Mouse (Mus musculus) T-helper 2 cell (primary cell): ENCODE measurements around the gene Spz1.
"Not testable (repeated sequence)": the region's sequence is repeated elsewhere in the genome, so short reads cannot be mapped to it uniquely, and the experiment has no call there.

Experiments
- in situ Hi-C: fragments of 300-600 bp; cut with MboI, MseI; formaldehyde crosslinking; loops from one replicate; pipeline ENCODE4 v1.15.1; 2025; ENCODE audit warnings: high pct_unique_total_duplicates

Spz1 gene

DNA sequence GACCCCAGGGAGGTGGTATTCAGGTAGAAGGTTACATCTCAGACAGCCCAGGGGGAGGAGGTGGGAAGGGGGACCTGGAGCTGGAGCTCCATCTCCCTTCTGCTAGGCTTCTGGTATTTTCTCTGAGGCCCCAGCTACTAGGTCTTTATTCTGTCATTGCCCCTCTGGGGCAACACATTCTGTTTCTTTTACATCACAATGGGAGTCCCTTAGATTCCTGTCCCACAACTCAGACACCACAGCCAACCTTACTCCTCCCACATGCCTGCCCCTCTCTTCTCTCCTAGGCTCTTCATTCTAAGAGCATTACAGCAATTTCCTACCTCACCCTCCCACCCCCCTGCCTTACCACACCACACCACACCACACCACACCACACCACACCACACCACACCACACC lies at the start of gene Spz1:
Spz1 (minus strand) TSS at position 101 of the 400 bp plus-strand sequence.
- in situ Hi-C loops, result loop anchor here (5.0 kb wide), 1 partner anchor 161 kb away; no protein-coding TSS in a partner anchor

DNA sequence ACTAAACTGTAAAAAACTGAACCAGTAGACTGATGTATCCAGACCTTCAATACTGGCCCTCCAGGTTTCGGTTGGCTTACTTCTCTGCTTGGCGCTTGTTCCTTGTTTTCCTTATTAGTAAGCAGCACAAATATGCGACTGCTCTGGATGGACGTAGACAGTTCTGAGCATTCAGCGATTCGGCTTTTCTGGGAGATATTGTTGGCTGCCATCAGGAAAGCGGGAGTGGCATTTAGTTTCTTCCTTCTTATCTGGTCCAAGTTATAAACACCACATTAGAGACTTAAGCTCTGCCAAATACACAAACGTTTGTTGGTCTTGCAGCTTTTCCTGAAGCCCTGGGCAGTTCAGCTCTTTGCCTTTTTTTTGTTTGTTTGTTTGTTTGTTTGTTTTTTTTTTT lies 40.5 kb upstream of the Spz1 start:
- in situ Hi-C loops, result no loop called here

DNA sequence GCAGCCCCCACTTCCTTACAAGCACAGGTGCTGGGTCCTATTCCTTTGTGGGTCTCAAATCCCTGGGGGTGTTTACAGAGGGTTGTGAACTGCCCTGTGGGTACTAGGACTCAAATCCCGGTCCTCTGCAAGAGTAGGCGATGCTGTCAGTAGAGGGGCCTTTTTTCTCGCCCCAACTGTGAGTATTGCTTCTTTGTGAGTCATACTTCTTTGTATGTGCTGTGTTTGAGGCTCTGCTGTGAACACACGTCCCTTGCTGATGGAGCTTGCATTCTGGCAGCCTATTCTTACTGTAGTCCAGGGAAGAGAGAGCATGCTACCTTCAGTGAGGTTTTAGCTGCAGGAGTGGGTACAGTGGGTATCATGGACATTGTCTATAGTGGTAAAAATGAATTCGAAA lies 39.2 kb upstream of the Spz1 start:
- in situ Hi-C loops, result no loop called here

DNA sequence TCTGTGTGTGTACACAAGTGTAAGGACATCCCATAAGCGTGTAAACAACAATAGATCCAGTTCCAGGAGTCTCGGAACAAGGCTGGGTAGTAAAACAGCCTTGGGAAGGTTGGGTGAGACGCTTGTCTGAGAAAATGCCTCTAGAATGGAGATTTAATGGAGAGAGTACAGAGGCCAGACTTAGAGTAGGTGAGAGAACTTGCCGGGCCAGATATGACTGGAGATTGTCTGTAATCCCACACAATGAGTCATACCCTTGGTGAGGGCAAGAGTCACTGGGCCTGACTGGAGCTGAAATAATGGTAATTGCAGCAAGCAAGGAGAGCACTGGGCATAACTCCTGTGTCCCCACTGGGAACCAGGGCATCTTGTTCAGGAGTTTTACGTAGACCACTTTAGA lies 37.1 kb upstream of the Spz1 start:
- in situ Hi-C loops, result no loop called here

DNA sequence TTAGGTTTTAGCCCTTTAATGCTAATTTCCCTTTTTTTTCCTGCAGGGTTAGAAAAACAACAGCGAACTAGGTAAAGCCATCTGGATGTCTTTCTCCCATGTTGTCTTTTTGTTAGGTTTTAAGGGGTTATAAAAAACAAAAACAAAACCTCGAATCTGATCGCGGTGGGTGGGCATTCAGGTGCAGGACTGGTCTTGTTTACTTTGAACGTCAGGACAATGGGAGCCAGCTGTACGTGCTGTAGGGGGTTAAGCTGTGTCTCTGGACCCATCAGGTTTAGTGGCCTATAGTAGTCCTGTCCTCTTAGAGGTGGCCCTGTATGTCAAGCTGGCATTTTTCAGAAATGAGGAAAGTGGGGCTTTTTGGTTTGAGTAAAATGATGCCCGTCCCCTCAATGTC lies 35.9 kb upstream of the Spz1 start:
- in situ Hi-C loops, result no loop called here

DNA sequence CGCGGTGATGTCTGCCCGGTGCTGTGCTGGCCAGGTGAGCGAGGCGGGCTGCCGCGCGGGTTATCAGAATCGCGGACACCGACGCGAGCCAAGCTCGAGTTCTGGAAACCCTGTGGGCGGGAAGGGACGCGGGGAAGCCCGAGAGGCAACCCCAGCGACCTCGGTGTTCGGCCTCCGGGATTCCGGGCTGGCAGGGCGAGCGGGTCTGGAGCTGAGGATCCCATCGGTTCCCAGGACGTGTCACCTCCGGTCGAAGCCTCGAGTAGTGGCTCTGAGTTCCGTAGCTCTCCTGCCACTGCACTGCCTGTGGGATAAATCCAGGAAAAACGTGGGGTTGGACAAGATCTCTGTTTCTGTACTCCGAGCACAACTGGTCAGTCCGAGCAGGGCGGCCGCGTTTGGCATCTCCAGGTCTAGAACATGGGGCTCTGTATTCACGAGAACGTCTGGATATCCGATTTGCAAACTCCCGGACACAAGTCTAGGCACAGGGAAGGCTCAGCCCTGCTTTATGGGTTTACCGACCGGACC lies 35.3 kb upstream of the Spz1 start:
- in situ Hi-C loops, result no loop called here

DNA sequence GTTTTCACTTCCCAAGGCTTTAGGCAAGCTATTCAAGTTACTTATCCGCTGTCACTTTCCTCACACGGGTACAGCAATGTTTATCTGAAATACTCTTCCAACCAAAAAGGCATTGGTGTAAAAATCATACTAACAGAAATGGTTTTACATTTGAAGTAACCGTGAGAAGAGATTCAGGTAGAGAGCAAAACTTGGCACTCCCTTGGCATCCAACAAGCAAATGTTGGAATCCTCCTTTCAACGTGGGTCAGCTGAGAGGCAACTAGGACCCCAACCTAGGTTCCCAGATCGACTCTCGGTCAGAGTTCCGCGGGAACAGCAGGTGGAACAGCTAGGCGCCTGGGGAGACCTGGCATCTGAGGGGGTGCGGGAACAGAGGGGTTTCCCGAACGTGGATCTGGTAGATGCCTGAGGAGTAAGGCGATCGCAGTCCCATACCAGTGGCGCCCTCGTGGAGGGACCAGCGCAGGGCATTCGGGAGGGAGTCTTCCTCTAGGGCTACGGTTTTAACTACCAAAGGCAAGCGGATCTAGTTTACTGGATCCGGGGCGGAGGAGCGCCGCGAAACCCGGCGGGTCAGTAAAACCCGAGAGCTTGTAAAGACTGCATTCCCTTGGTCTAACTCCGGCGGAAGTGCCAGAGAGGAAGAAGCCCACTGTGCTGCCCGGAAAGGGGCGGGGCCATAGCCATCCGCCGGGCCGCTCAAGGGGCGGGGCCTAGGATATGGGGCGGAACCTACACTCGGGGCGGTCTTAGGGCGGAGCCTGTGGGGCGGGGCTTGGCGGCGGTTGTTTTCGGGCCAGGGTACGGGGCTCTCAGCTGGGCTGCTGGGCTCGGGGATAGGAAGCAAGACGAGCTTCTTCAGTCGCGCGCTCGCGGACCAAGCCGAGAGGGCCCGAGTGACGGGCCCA lies 34.6 kb upstream of the Spz1 start, which contains the start of gene Serinc5:
Serinc5 (plus strand) TSS at position 781 of the 911 bp plus-strand sequence.
- in situ Hi-C loops, result no loop called here

DNA sequence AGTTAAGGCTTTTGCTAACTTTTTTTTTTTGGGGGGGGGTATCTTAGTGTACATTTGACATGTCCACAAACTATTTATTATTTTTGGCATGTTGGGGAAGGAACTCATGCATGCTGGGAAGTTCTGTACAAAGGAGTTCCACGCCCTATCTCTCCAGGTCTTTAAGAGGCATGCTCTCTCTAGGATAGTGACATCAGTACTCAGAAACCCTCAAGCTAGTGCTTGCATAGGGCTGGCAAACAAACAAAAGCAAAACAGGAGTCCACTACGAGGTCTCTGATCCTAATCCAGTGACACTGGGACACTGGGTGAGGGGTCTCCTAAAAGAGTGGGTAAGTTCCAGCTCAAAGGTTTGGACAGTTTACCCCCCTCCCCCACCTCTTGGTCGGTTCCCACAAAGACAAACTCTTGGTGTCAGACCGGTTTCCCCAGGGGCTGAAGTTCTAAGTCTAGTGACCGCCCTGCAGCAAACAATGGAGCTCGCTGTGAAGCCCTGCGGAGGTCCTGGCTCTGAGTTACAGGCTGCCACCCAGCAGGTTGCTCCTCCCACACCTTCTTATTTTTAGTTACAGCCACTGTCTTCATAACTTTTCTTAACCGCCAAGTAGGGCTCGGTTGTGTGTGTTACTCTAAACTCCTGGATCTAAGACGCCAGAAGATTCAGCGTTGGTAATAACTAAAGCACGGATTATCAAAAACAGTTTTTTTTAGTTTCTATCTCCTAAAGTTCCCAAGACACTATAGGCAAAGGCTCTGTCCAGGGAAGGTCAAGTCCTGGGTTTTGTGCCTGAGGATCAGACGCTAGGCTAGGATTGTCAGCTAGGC lies 33.7 kb upstream of the Spz1 start:
- in situ Hi-C loops, result no loop called here

DNA sequence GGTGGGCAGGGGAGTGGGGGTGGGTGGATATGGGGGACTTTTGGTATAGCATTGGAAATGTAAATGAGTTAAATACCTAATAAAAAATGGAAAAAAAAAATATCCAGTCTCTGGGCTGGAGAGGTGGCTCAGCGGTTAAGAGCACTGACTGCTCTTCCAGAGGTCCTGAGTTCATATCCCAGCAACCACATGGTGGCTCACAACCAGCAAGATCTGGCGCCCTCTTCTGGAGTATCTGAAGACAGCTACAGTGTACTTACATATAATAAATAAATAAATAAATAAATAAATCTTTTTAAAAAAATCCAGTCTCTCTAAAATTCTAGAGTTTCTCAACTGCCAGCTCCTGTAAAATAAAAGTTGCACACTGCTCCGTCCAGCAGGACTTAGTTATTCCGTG lies 29.3 kb upstream of the Spz1 start:
- in situ Hi-C loops, result not testable (repeated sequence)

DNA sequence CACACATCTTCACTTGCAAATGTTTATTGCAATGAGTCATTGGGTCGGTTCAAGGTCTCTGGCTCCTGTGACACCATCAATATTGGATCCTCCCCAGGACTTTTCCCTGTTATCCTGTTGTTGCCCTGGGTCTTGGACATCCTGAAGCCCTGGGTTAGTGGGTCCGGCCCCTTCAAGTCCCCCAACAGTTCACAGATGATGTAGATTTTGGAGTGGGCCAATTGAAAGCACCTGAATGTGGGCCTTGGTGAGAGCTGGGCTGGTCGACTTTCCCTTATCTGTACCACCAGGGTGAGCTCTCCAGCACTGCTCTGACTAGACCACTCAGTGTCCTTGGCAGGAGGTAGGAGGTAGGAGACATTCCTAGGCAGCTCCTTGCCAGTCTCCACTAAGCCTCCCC lies 19.5 kb upstream of the Spz1 start:
- in situ Hi-C loops, result no loop called here

DNA sequence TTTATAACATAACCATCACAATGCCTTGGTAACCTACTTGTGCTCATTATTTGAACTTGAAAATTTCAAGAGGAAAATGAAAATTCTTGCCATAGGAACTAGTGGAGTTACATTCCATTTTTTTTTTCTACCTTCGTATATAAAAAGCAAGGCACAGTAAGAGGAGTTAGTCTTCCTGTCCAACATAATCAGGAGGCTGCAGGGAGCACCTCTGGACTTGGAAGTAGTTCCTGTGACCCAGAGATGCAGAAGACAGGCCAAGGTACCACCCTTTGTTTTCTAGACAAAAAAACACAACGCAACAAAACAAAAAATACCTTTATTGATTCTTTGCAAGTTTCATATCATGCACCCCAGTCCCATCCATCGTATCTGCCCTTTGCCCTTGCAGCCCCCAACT lies 18.9 kb upstream of the Spz1 start:
- in situ Hi-C loops, result no loop called here

DNA sequence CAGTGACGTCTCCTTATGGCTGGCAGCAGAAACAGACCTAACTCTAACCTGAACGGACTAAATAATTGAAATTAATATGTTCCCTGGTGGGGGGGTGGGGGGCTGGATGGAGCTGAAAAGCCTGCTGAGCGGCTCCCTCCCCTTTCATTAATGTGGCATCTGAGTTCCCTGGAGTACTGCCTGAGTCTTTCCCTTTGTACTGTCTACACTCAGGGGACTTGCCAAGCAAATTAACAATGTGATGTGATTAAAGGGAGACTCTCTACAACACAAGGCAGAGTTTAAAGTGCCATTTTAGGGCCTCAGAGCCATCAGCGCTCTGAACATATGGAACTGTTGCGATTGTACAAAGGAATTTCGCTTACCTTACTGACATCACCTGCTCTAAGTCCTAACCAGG lies 18.5 kb upstream of the Spz1 start:
- in situ Hi-C loops, result no loop called here

DNA sequence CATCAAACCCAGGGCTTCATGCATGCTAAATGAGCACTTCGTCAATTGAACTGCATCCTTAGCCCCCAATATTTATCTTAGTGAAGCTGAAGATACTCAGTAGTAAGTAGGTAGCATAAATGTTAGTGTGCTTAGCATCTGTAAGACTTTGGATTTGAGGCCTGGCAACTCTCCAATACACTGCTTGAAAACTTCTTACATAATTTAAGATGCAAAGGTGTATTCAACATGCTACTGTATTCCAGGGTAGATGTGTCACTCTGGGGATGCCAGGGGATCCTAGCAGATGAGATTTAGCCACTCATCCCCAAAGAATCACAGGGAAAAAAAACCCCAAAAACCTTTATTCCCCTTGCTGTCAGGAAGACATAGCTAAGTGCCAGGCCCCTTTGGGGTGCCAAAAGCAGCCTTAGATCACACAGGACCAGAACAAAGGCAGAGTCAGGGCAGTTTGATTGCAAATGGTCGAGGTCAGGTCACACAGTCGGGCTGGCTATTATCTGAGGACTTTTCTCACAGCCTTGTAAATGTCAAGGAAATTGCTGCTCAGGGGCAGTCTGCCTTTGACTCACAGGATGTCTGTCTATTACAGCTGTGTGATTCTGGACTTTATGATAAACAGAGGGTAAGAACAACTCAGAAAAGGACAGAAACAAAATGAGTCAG lies 17.9 kb upstream of the Spz1 start:
- in situ Hi-C loops, result no loop called here

DNA sequence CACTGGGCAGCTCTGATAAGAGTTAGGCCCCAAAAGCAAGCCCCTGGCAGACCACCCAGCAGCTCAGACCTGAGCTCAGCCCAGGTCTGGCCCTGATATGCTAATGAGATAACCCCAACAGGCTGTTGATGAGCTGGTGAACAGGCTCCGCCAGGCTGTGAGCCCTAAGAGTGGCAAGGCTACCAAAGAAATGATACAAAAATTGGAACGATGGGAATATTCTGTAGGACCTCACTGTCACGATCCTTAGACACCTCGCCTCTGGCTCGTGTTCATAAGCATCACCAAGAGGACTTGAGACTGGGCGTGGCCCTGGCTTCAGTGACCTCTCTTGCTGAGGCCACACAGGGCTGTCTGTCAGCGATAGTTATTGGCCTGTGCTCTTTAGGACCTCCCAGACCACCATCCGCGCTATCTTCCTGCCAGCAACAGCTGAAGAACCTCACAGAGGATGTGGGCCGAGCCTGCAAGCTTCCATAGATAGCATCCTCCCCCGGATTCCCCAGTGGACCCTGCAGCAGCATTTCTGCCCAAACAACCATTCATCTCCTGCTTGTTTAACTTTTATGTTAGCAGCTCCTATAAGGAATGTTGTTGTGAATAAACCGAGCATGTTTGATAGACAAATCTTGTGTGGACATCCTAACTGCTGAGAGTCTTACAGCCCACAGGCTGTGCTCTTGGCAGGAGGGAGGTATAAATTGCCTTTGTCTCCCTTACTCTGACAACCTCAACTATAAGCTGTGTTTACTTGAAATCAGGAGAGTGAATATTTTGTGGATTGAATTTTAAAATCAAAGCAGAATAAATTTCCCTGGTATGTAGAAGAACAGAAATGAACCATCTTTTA lies 17.0 kb upstream of the Spz1 start:
- in situ Hi-C loops, result no loop called here

DNA sequence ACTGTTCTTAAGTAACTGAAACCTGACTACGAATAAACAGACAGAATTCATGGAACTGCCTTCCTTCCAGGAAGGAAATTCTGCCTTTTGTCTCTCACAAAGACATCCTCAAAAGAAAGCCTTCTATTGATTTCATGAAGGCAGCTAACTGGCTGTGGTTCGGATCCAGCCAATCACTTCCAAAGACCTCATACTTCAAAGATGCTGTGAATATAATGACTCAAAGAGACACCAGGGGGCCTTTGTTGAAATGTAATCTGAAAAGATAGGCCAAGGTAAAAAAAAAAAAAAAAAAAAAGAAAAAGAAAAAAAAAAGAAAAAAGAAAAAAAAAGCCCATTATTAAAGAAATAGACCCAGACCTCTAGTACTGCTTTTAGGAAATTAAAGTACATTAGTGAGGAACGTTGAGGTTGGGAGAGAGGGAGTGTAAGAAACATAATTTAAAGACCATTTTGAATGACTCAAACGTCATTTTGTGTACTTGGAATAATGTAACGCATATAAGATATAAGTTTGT lies 16.4 kb upstream of the Spz1 start:
- in situ Hi-C loops, result no loop called here

DNA sequence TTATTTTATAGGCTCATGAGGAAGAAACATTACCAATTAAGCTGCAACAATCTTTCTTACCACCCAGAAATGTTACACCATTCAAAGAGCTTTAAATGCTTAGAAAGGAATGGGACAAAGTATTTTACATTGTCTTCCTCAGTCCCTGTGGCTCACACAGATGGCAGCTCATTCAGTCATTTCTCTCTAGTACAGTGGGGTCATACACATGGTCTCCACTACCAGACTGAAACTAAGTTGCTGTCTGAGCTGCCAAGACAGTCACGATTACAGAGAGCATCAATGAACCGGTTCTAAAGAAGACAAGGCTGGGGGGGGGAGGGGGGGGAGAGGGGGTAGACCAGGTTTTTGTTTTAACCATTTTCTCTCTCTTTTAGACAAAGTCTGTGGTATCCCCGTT lies 15.3 kb upstream of the Spz1 start:
- in situ Hi-C loops, result no loop called here

DNA sequence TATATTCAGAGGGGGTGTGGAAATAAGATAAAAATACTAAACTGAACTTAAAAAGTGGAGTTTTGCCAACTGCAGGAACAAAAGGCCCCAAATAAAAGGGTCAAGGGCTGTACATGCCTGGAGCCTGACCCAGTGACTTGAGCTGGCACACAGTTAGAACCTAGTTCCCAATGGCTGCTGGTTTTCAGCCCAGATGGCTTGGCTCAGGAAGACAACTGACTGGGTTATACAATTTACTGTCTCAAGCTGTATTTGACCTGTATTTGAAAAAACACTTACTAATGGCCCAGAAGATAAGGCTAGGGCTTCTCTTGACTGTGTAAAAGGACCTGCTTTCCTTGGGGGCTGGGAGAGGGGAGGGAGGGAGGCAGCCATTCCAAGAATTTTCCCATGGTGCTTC lies 13.3 kb upstream of the Spz1 start:
- in situ Hi-C loops, result no loop called here

DNA sequence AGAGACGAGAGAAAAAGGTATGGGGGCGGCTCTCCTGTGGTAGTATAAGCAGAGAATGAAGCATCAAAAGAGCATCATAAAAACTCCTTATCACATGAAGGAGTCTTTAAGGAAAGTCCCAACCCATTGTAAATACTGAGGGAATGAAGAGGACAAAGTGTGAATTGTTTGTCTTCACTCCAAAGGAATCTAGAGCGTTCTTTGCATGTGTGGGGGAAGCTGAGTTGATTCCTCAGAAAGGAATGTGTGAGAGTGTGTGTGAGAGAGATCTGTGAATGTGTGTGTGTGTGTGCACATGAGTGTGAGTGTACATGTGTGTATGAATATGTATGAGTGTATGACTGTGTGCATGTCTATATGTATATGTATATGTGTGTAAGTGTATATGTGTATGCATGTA lies 12.7 kb upstream of the Spz1 start:
- in situ Hi-C loops, result no loop called here

DNA sequence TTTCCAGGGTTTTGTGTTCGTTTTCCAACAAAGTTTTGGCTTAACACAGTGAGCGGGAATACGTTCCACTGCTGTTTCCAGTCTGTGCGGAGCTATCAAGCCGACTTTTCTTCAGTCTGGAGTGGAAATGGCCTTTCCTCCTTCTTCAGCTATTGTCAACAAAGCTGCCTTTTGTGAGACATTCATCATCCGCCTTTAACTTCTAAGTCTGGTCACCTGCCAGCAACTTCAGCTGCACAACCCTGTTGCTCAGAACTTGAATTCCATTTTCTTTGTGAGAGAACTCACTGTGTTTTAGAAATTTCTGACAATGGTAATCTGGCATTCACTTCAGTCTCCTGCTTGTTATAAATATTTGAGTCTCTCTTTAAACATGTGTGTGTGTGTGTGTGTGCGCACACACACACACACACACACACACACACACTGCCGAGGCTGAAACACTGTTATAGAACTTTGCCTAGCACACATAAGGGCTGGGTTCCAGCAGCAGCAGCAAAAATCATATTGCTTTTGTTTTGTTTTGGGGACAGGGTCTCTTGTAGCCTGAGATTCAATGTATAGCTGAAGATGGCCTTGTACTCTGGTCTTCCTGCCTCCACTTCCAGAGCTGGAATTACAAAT lies 8.2 kb upstream of the Spz1 start:
- in situ Hi-C loops, result no loop called here
